Comparison of ENCODE assay signal across 10 mouse cellular contexts in the genomic region with DNA sequence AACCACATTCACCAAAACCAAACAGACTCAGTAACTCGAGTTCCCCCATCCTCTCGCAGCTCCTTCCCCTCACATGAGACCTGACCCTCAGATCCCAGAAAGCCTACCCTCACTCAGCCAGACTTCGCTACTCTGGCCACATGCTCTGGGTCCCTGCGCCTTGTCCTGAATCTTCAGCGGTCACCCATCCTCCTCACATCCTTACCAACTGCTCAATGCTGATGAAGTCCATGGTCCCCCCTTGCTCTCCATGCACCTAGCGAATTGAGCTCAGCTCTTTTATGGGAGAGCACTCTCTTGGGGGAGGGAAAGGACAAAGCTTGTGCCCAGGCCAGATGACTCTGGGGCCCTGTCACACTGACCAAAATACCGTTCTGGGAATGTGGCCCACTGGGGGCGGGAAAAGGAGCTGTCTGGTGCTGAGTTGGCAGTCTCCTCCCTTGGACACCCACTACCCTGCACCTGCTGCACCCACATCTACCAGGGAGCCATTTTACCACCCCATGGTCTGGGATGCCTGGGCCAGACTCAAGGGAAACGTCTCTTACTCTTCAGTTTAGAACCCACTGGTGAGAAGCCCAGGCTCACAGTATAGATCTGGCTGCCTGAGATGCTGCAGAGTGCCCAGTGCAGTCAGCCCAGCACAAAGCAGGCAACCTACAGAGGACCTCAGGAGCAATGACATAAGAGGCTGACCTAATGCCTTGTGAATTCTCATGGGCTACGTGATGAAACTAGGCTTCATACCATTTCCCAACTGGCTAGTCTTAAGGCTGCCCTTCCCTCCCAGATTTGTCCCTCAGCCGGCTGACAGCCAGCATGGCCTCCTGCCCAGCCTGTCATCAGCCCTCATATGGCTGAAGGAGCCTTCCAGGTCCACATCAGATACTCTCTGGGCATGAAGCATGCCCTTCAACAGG. TPM values are rescaled to one million over a fixed set of nuclear protein-coding genes. Genes with fewer than 3 reads are reported as not detected.
DNase-seq lines count a peak whose midpoint lies in the region; ATAC-seq and TF ChIP-seq lines count a peak whose summit lies in the region.
"Had no signal": no experiment of that assay in that cellular context is flagged by ENCODE, and none has a peak within 500 bp of the region (broad histone marks: within the 10 kb centered on the region; RNA-seq: fewer than 3 reads in every experiment).

No protein-coding gene starts in this region.

- no peaks in the 10 kb centered on the region; the same call in 1 of the 2 replicates for H3K4me1 ChIP-seq in intestine, postnatal 0 days (replicated peaks; ENCODE audit: control insufficient read depth, insufficient read depth, low read length)
- no peaks in the 10 kb centered on the region for H3K4me1 ChIP-seq in intestine, embryonic 16.5 days (ENCODE audit: control insufficient read depth, insufficient read depth, low read length)
- H3K4me1 ChIP-seq in midbrain, embryonic 11.5 days (ENCODE audit: control insufficient read depth, insufficient read depth, low read length): no peaks in the 10 kb centered on the region
- H3K4me1 ChIP-seq: neural tube, embryonic 12.5 days had no signal

- H3K9me3 ChIP-seq in intestine, postnatal 0 days (ENCODE audit: control insufficient read depth): no peaks in the 10 kb centered on the region
- no peaks in the 10 kb centered on the region for H3K9me3 ChIP-seq in intestine, embryonic 16.5 days (ENCODE audit: control insufficient read depth, low read length)
- no peaks in the 10 kb centered on the region for H3K9me3 ChIP-seq in midbrain, embryonic 11.5 days (ENCODE audit: control insufficient read depth, low read length)
- H3K9me3 ChIP-seq: neural tube, embryonic 12.5 days had no signal

- 83% methylated on average over 11 of the region's 11 CpGs for WGBS in intestine, postnatal 0 days
- 82% methylated on average over 11 of the region's 11 CpGs for WGBS in intestine, embryonic 16.5 days
- 84% methylated on average over 11 of the region's 11 CpGs for WGBS in midbrain, embryonic 11.5 days

- H3K4me2 ChIP-seq in intestine, postnatal 0 days (replicated peaks; ENCODE audit: low read depth): no peak overlapping the region
- no peak overlapping the region for H3K4me2 ChIP-seq in intestine, embryonic 16.5 days (ENCODE audit: low read depth, low read length)
- H3K4me2 ChIP-seq in midbrain, embryonic 11.5 days: no peak overlapping the region
- H3K4me2 ChIP-seq: lung, embryonic 14.5 days; neural tube, embryonic 12.5 days had no signal

- H3K9ac ChIP-seq in intestine, postnatal 0 days (ENCODE audit: low read depth, low read length): no peak overlapping the region
- no peak overlapping the region for H3K9ac ChIP-seq in intestine, embryonic 16.5 days (ENCODE audit: low read depth, low read length)
- no peak overlapping the region for H3K9ac ChIP-seq in midbrain, embryonic 11.5 days (ENCODE audit: low read length)
- H3K9ac ChIP-seq: lung, embryonic 14.5 days; neural tube, embryonic 12.5 days had no signal

- H3K27ac ChIP-seq in intestine, postnatal 0 days (ENCODE audit: low read depth, low read length): no peak overlapping the region
- H3K27ac ChIP-seq in intestine, embryonic 16.5 days (ENCODE audit: low read length): no peak overlapping the region
- H3K27ac ChIP-seq in midbrain, embryonic 11.5 days (ENCODE audit: low read depth, low read length): no peak overlapping the region
- H3K27ac ChIP-seq: neural tube, embryonic 12.5 days had no signal

- no peaks in the 10 kb centered on the region for H3K27me3 ChIP-seq in intestine, postnatal 0 days (replicated peaks; ENCODE audit: control insufficient read depth, insufficient read depth, low read length)
- no peaks in the 10 kb centered on the region for H3K27me3 ChIP-seq in intestine, embryonic 16.5 days (replicated peaks; ENCODE audit: control insufficient read depth, insufficient read depth, low read length)
- no peaks in the 10 kb centered on the region for H3K27me3 ChIP-seq in midbrain, embryonic 11.5 days (ENCODE audit: control insufficient read depth, insufficient read depth, low read length)
- H3K27me3 ChIP-seq: neural tube, embryonic 12.5 days had no signal

- TF ChIP-seq CTCF in intestine, postnatal 0 days (IDR thresholded peaks at IDR 0.05; ENCODE audit: low read depth): no peak

- H3K36me3 ChIP-seq in intestine, postnatal 0 days (ENCODE audit: control insufficient read depth, insufficient read depth): peaks cover 33% of the 10 kb centered on the region
- H3K36me3 ChIP-seq in intestine, embryonic 16.5 days (ENCODE audit: control insufficient read depth, insufficient read depth, low read length): peaks cover 7% of the 10 kb centered on the region
- peaks cover 2% of the 10 kb centered on the region; the same call in 1 of the 2 replicates for H3K36me3 ChIP-seq in midbrain, embryonic 11.5 days (ENCODE audit: control insufficient read depth, insufficient read depth, low read length)

- peak; percentile 68 for DNase-seq in adrenal gland, adult 2 months
- DNase-seq in adrenal gland, adult 8-10 months: no peak
- DNase-seq in adrenal gland, postnatal 25 days: peak; percentile 66
- DNase-seq in gastrocnemius, postnatal 10 days: peak; percentile 80
- peak; percentile 68 to 76 for DNase-seq in heart, postnatal 14 days
- no peak for DNase-seq in midbrain, embryonic 11.5 days (ENCODE audit: low spot score, missing footprints)
- DNase-seq: lung, embryonic 14.5 days had no signal

- no peak for ATAC-seq in intestine, postnatal 0 days
- ATAC-seq in intestine, embryonic 16.5 days: no peak
- ATAC-seq in midbrain, embryonic 11.5 days (ENCODE audit: low FRiP score): no peak

- intact Hi-C loops in heart, postnatal 14 days (cut with DNase I): no loop called here

- no peak overlapping the region for H3K4me3 ChIP-seq in intestine, postnatal 0 days (ENCODE audit: low read depth, low read length)
- no peak overlapping the region for H3K4me3 ChIP-seq in intestine, embryonic 16.5 days (ENCODE audit: low read length)
- H3K4me3 ChIP-seq in midbrain, embryonic 11.5 days (ENCODE audit: low read depth, low read length): no peak overlapping the region
- H3K4me3 ChIP-seq: neural tube, embryonic 12.5 days had no signal

RNA-seq across cellular contexts. Expression of gene Ankrd23, which starts 0.9 kb away (rescaled TPM):
- total RNA-seq in adrenal gland, adult 2 months (2021): 10 to 100 TPM in 1 of 2 experiments, 1 to 10 TPM in 1; 6.9 to 11.2 TPM
- 16.5 and 19.9 TPM in 2 replicates for polyA plus RNA-seq in adrenal gland, adult 2 months (2012; rRNA removed)
- total RNA-seq in adrenal gland, adult 8-10 months (2022): 10 to 100 TPM in 2 of 4 experiments, 1 to 10 TPM in 2; 6.8 to 18.1 (median 11.3) TPM
- 14.5 and 15.4 TPM in 2 replicates for total RNA-seq in adrenal gland, postnatal 25 days (2021)
- total RNA-seq in gastrocnemius, postnatal 10 days (2021): 100 to 1,000 TPM; 419 to 469 TPM
- 100 to 1,000 TPM; 101 to 170 TPM for total RNA-seq in heart, postnatal 14 days (2021)
- 2.1 and 3.8 TPM in 2 replicates for polyA plus RNA-seq in intestine, postnatal 0 days (2015; fragmentation: Nextera tagmentation; extraction: Ambion mirVana)
- polyA plus RNA-seq in intestine, embryonic 16.5 days (2015; fragmentation: Nextera tagmentation; extraction: Ambion mirVana): 12.7 and 14.6 TPM in 2 replicates
- polyA plus RNA-seq in midbrain, embryonic 11.5 days (2014; fragmentation: Nextera tagmentation; extraction: Ambion mirVana): 6.0 TPM in 2 replicates

RNA-seq across cellular contexts. Expression of gene Gm42417, which starts 3.5 kb away (rescaled TPM):
- not detected for total RNA-seq in adrenal gland, adult 2 months (2021)
- polyA plus RNA-seq in adrenal gland, adult 2 months (2012; rRNA removed): not detected in 2 replicates
- not detected for total RNA-seq in adrenal gland, adult 8-10 months (2022)
- total RNA-seq in adrenal gland, postnatal 25 days (2021): not detected in 2 replicates
- total RNA-seq in gastrocnemius, postnatal 10 days (2021): 100 to 1,000 TPM; 193 to 229 TPM
- total RNA-seq in heart, postnatal 14 days (2021): 10 to 100 TPM; 52.6 to 94.6 TPM
- polyA plus RNA-seq in intestine, postnatal 0 days (2015; fragmentation: Nextera tagmentation; extraction: Ambion mirVana): 0.22 TPM in 1 of 2 replicates, not detected in the other
- polyA plus RNA-seq in intestine, embryonic 16.5 days (2015; fragmentation: Nextera tagmentation; extraction: Ambion mirVana): 0.37 TPM in 1 of 2 replicates, not detected in the other
- not detected in 2 replicates for polyA plus RNA-seq in midbrain, embryonic 11.5 days (2014; fragmentation: Nextera tagmentation; extraction: Ambion mirVana)
- polyA plus RNA-seq: lung, embryonic 14.5 days; neural tube, embryonic 12.5 days had no signal

RNA-seq across cellular contexts. Expression of gene Ankrd39, which starts 11.5 kb away (rescaled TPM):
- 10 to 100 TPM; 11.1 to 14.5 TPM for total RNA-seq in adrenal gland, adult 2 months (2021)
- polyA plus RNA-seq in adrenal gland, adult 2 months (2012; rRNA removed): 24.4 and 41.9 TPM in 2 replicates
- total RNA-seq in adrenal gland, adult 8-10 months (2022): 10 to 100 TPM; 15.4 to 26.8 (median 18.7) TPM
- 16.5 and 19.7 TPM in 2 replicates for total RNA-seq in adrenal gland, postnatal 25 days (2021)
- 10 to 100 TPM; 10.9 to 11.4 TPM for total RNA-seq in gastrocnemius, postnatal 10 days (2021)
- total RNA-seq in heart, postnatal 14 days (2021): 10 to 100 TPM; 10.4 to 11.9 TPM
- polyA plus RNA-seq in intestine, postnatal 0 days (2015; fragmentation: Nextera tagmentation; extraction: Ambion mirVana): 15.0 and 18.5 TPM in 2 replicates
- 23.6 and 26.8 TPM in 2 replicates for polyA plus RNA-seq in intestine, embryonic 16.5 days (2015; fragmentation: Nextera tagmentation; extraction: Ambion mirVana)
- 12.3 and 14.0 TPM in 2 replicates for polyA plus RNA-seq in midbrain, embryonic 11.5 days (2014; fragmentation: Nextera tagmentation; extraction: Ambion mirVana)

RNA-seq across cellular contexts. Expression of gene Sema4c, which starts 22.4 kb away (rescaled TPM):
- 10 to 100 TPM; 13.0 to 25.3 TPM for total RNA-seq in adrenal gland, adult 2 months (2021)
- polyA plus RNA-seq in adrenal gland, adult 2 months (2012; rRNA removed): 22.5 and 24.0 TPM in 2 replicates
- total RNA-seq in adrenal gland, adult 8-10 months (2022): 10 to 100 TPM; 16.6 to 28.0 (median 23.4) TPM
- total RNA-seq in adrenal gland, postnatal 25 days (2021): 19.7 and 24.2 TPM in 2 replicates
- 10 to 100 TPM; 16.3 to 22.4 TPM for total RNA-seq in gastrocnemius, postnatal 10 days (2021)
- total RNA-seq in heart, postnatal 14 days (2021): 10 to 100 TPM; 19.4 to 20.0 TPM
- polyA plus RNA-seq in intestine, postnatal 0 days (2015; fragmentation: Nextera tagmentation; extraction: Ambion mirVana): 3.5 and 3.9 TPM in 2 replicates
- polyA plus RNA-seq in intestine, embryonic 16.5 days (2015; fragmentation: Nextera tagmentation; extraction: Ambion mirVana): 7.4 and 7.9 TPM in 2 replicates
- 3.1 and 3.4 TPM in 2 replicates for polyA plus RNA-seq in midbrain, embryonic 11.5 days (2014; fragmentation: Nextera tagmentation; extraction: Ambion mirVana)

RNA-seq across cellular contexts. Expression of gene Cnnm3, which starts 24.1 kb away (rescaled TPM):
- 10 to 100 TPM; 25.9 to 32.0 TPM for total RNA-seq in adrenal gland, adult 2 months (2021)
- polyA plus RNA-seq in adrenal gland, adult 2 months (2012; rRNA removed): 53.9 and 70.6 TPM in 2 replicates
- 10 to 100 TPM; 41.4 to 45.3 (median 42.6) TPM for total RNA-seq in adrenal gland, adult 8-10 months (2022)
- total RNA-seq in adrenal gland, postnatal 25 days (2021): 36.7 and 53.2 TPM in 2 replicates
- total RNA-seq in gastrocnemius, postnatal 10 days (2021): 10 to 100 TPM; 14.5 to 18.2 TPM
- 10 to 100 TPM; 12.9 to 15.6 TPM for total RNA-seq in heart, postnatal 14 days (2021)
- polyA plus RNA-seq in intestine, postnatal 0 days (2015; fragmentation: Nextera tagmentation; extraction: Ambion mirVana): 2.5 and 2.6 TPM in 2 replicates
- 2.1 and 2.3 TPM in 2 replicates for polyA plus RNA-seq in intestine, embryonic 16.5 days (2015; fragmentation: Nextera tagmentation; extraction: Ambion mirVana)
- 3.7 and 4.3 TPM in 2 replicates for polyA plus RNA-seq in midbrain, embryonic 11.5 days (2014; fragmentation: Nextera tagmentation; extraction: Ambion mirVana)

Comparison
In these comparisons a context has a peak if more than half of its experiments do, and no peak if none do; other contexts are left out.
1. DNase-seq: peak in adrenal gland, adult 2 months (single experiment), adrenal gland, postnatal 25 days (single experiment), gastrocnemius, postnatal 10 days (single experiment) and heart, postnatal 14 days (2 of 2); none in adrenal gland, adult 8-10 months (single experiment) and midbrain, embryonic 11.5 days (single experiment).
2. RNA of gene Gm42417, which starts 3.5 kb away (total RNA-seq): 193 to 229 TPM in gastrocnemius, postnatal 10 days and 52.6 to 94.6 TPM in heart, postnatal 14 days; not detected in adrenal gland, adult 2 months, not detected in adrenal gland, adult 8-10 months and not detected in adrenal gland, postnatal 25 days; every median in the first group is over 10 times any median in the second.